Mouse (Mus musculus) cortical plate, adult 2 months (tissue): ENCODE data around the gene Chrne. TPM values are rescaled to one million over a fixed set of nuclear protein-coding genes. Genes with fewer than 3 reads are reported as not detected.

Experiments used
- H3K27ac ChIP-seq: fragments of 200-500 bp; 2 replicates; pipeline ENCODE4 v1.5.1; 2012; ENCODE audit warnings: low read length, control low read depth, inconsistent platforms; ENCODE audit not compliant: insufficient read depth
- H3K4me1 ChIP-seq: fragments of 200-500 bp; 2 replicates; pipeline ENCODE4 v1.6.1; 2011; ENCODE audit warnings: low read length; ENCODE audit not compliant: control insufficient read depth, insufficient read depth
- H3K4me3 ChIP-seq: fragments of 200-500 bp; 2 replicates; pipeline ENCODE4 v1.5.1; 2011; ENCODE audit warnings: mild to moderate bottlenecking, low read length, control low read depth; ENCODE audit not compliant: insufficient read depth
- CTCF ChIP-seq: fragments of 200-500 bp; IDR thresholded peaks from 2 replicates; pipeline ENCODE4 v1.5.1; 2011; ENCODE audit warnings: mild to moderate bottlenecking, control low read depth, low read length; ENCODE audit not compliant: insufficient read depth; ENCODE audit errors: extremely low read depth
- POLR2A ChIP-seq: fragments of 200-500 bp; IDR thresholded peaks from 2 replicates; pipeline ENCODE4 v1.6.1; 2011; ENCODE audit warnings: mild to moderate bottlenecking, low read length, control low read depth; ENCODE audit not compliant: insufficient read depth; ENCODE audit errors: extremely low read depth
- polyA plus RNA-seq: library from polyadenylated mRNA; depleted of rRNA; stranded (reverse); fragments of >200 nt; gene quantifications from 2 replicates; pipeline ENCODE4 v1.2.3, GENCODE M21; 2012

The Chrne gene
- polyA plus RNA-seq, 1 experiment, result 0.27 TPM

GRCm38 (mm10) chr11:70629557-70629956 lies 10.5 kb upstream of the Chrne start:
- Histone ChIP-seq H3K4me1 (no peaks in the 10 kb centered on the region), H3K27ac (no peak overlapping the region), H3K4me3 (no peak overlapping the region)
- TF ChIP-seq CTCF, result no peak; the same call in 1 of the 2 replicates

GRCm38 (mm10) chr11:70628431-70628830 lies 9.4 kb upstream of the Chrne start:
- Histone ChIP-seq H3K27ac (no peak overlapping the region), H3K4me3 (no peak overlapping the region), H3K4me1 (no peaks in the 10 kb centered on the region)
- TF ChIP-seq CTCF (no peak), POLR2A (no peak)

DNA sequence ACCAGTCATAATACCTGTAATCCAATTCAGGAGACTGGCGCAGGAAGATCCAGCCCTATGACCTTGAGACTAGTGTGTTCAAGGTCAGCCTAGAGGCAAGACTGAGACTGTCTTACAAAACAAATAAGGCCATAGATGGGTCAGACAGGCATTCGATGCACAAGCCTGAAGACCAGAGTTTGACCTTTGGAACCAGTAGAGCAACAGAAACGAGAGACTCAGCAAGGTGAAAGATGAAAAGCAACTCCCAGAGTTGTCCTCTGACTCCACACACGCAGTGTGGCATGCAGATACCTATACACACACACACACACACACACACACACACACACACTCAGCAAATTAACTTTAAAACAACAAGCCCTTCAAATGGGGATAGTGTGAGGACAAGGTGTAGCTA lies 7.9 kb upstream of the Chrne start:
- Histone ChIP-seq H3K27ac (no peak overlapping the region), H3K4me3 (no peak overlapping the region), H3K4me1 (no peaks in the 10 kb centered on the region)
- TF ChIP-seq POLR2A (no peak), CTCF (no peak)

DNA sequence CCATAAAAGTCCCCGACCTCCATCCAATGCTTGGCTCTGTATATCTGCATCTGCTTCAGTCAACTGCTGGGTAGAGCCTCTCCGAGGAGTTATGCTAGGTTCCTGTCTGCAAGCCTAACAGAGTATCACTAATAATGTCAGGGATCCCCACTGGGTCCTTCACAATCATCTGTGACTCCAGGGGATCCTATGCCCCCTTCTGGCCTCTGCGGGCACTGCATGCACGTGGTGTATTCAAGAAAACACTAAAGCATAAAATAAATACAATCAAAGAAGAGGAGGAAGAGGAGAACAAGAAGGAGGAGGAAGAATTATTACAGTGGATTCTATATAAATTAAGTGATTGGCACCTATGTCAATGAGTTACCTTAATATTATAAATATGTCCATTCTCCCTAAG lies 6.5 kb upstream of the Chrne start:
- Histone ChIP-seq H3K4me3 (no peak overlapping the region), H3K4me1 (no peaks in the 10 kb centered on the region), H3K27ac (no peak overlapping the region)
- TF ChIP-seq CTCF (peak; percentile 62), POLR2A (no peak)

- no peak overlapping the region for H3K27ac ChIP-seq
- peak; percentile 25 for TF ChIP-seq CTCF
- no peak for TF ChIP-seq POLR2A
Observed at GRCm38 (mm10) chr11:70623053-70623742, 4.2 kb upstream of the Chrne start.

DNA sequence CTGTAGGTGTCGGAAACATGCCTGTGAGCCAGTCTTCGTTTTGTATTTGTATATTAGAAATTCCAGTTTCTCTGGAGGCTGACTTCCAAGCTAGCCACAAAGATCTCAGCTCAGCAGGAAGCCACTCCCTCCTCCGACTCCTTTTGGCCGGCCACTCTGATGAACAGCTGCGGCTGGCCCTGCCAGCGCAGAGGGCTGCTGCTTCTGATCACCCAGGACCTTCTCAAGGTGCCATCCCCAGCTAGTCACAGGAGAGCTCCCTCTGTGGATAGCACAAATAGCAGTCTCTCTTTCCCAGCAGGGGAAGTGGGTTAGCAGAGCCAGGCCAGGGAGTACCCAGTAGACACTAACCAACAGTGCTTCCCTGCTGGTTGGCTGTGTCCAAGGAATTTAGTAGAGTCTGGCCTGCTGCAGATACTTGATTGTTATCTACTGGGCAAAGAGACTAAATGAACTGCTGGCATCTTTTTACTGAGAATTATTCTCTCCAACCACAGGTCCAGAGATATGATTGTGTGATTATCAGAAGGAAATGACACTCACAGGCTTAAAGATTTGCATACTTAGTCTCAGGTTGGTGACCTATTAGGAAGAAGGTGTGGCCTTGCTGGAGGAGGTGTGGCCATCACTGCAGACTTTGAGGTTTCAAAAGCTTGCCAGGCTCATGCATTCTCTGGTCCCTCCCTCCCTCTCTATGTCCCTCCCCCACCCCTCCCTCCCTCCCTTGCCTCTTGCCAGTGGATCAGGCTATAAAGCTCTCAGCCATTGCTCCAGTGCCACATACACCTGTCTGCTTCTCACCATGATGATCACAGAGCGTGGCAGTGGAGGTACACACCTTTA lies 3.2 kb upstream of the Chrne start:
- TF ChIP-seq CTCF (no peak), POLR2A (no peak)
- H3K4me3 ChIP-seq, result no peak overlapping the region
- H3K27ac ChIP-seq, result no peak overlapping the region
- no peaks in the 10 kb centered on the region for H3K4me1 ChIP-seq

More at GRCm38 (mm10) chr11:70623053-70623742, 4.2 kb upstream of the Chrne start:
- no peaks in the 10 kb centered on the region for H3K4me1 ChIP-seq
- H3K4me3 ChIP-seq, result no peak overlapping the region

GRCm38 (mm10) chr11:70615516-70616093 lies 3.4 kb downstream of the Chrne start, which contains the start of gene 4930544D05Rik:
4930544D05Rik (plus strand) TSS chr11:70615848.
- TF ChIP-seq POLR2A (no peak), CTCF (no peak)

GRCm38 (mm10) chr11:70615074-70615473 lies 3.9 kb downstream of the Chrne start:
- no peaks in the 10 kb centered on the region for H3K4me1 ChIP-seq
- TF ChIP-seq CTCF (no peak), POLR2A (0 out of 2 replicates have a peak, but pooled peaks have one; percentile 5)
- H3K27ac ChIP-seq, result no peak overlapping the region
- H3K4me3 ChIP-seq, result no peak overlapping the region

More at GRCm38 (mm10) chr11:70615516-70616093, 3.4 kb downstream of the Chrne start, which contains the start of gene 4930544D05Rik:
- Histone ChIP-seq H3K27ac (no peak within 1 kb of the TSS), H3K4me3 (no peak within 1 kb of the TSS), H3K4me1 (no peaks in the 10 kb centered on the region)

DNA sequence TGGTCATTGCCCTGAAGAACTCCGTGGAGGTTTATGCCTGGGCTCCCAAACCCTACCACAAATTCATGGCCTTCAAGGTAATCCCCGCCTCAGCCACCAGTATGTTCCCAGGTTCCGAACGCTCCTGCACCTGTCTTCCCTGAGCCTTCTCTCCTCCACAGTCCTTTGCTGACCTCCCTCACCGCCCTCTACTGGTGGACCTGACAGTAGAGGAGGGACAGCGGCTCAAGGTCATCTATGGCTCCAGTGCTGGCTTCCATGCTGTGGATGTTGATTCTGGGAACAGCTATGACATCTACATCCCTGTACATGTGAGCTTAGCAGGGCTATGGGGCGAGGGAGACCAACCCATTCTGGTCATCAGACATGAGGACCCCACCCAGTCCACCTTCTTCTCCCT lies 6.5 kb downstream of the Chrne start:
- Histone ChIP-seq H3K4me3 (no peak overlapping the region), H3K27ac (no peak overlapping the region), H3K4me1 (no peaks in the 10 kb centered on the region)
- 0 out of 2 replicates have a peak, but pooled peaks have one; percentile 12 for TF ChIP-seq CTCF
- TF ChIP-seq POLR2A, result no peak

- TF ChIP-seq CTCF (0 out of 2 replicates have a peak, but pooled peaks have one; percentile 1), POLR2A (no peak)
- H3K27ac ChIP-seq, result no peak overlapping the region
- no peak overlapping the region for H3K4me3 ChIP-seq
Observed at GRCm38 (mm10) chr11:70610752-70611151, 8.3 kb downstream of the Chrne start.

More at GRCm38 (mm10) chr11:70610752-70611151, 8.3 kb downstream of the Chrne start:
- no peaks in the 10 kb centered on the region for H3K4me1 ChIP-seq
